Mouse (Mus musculus) forebrain, embryonic 14.5 days (tissue): ENCODE results near the gene Hsdl2. TPM values are rescaled to one million over a fixed set of nuclear protein-coding genes. Genes with fewer than 3 reads are reported as not detected.

Source experiments
- ATAC-seq: fragments of 200-750 bp; cut with Nextera tagmentation; 2 replicates; pipeline ENCODE4 v1.8.0; 2017; ENCODE audit warnings: mild to moderate bottlenecking, moderate library complexity
- DNase-seq: peaks from one replicate; pipeline ENCODE4 v3.0.0-alpha.2; 2015; ENCODE audit warnings: low spot score
- H3K27ac ChIP-seq: fragments of 300-500 bp; sonication (generic); 2 replicates; pipeline ENCODE4 v1.5.1; 2014; ENCODE audit warnings: low read depth, mild to moderate bottlenecking, control low read depth, low read length, moderate library complexity
- H3K27me3 ChIP-seq: fragments of 300-500 bp; sonication (generic); replicated peaks from 2 replicates; pipeline ENCODE4 v1.6.1; 2014; ENCODE audit warnings: low read length, control low read depth, mixed read lengths; ENCODE audit not compliant: control insufficient read depth, insufficient read depth
- H3K36me3 ChIP-seq: fragments of 300-500 bp; sonication (generic); 2 replicates; pipeline ENCODE4 v1.6.1; 2014; ENCODE audit warnings: low read length, control low read depth; ENCODE audit not compliant: control insufficient read depth, insufficient read depth
- H3K4me1 ChIP-seq: fragments of 300-500 bp; sonication (generic); 2 replicates; pipeline ENCODE4 v1.6.1; 2014; ENCODE audit warnings: antibody characterized with exemption, low read length, control low read depth; ENCODE audit not compliant: control insufficient read depth, insufficient read depth
- H3K4me2 ChIP-seq: fragments of 300-500 bp; sonication (generic); 2 replicates; pipeline ENCODE4 v1.6.1; 2014; ENCODE audit warnings: mild to moderate bottlenecking, control low read depth, low read length
- H3K4me3 ChIP-seq: fragments of 300-500 bp; sonication (generic); 2 replicates; pipeline ENCODE4 v1.5.1; 2014; ENCODE audit warnings: low read depth, low read length, control low read depth
- H3K9ac ChIP-seq: fragments of 300-500 bp; sonication (generic); 2 replicates; pipeline ENCODE4 v1.6.1; 2014; ENCODE audit warnings: mild to moderate bottlenecking, low read length, control low read depth, moderate library complexity
- H3K9me3 ChIP-seq: fragments of 300-500 bp; sonication (generic); replicated peaks from 2 replicates; pipeline ENCODE4 v1.6.1; 2016; ENCODE audit warnings: low read length, control low read depth, mixed read lengths; ENCODE audit not compliant: control insufficient read depth
- WGBS: fragments of 180-500 bp; shearing (Covaris S2); extraction: QIAGEN DNeasy Blood & Tissue Kit; methylation state at CpG from one replicate; pipeline ENCODE4 v1.1.7; 2014; 5-methylcytosine and 5-hydroxymethylcytosine counted together
- polyA plus RNA-seq: library from polyadenylated mRNA; unstranded; fragments of >200 nt; fragmentation: Nextera tagmentation; extraction: Ambion mirVana; gene quantifications from 2 replicates; pipeline ENCODE4 v1.2.1, GENCODE M21; 2014

Hsdl2 gene
- polyA plus RNA-seq, 1 experiment from 2014 or later: 18.6 TPM

GRCm38 (mm10) chr4:59572521-59573118, 8.7 kb upstream of the Hsdl2 start:
- Histone ChIP-seq H3K9ac (no peak overlapping the region), H3K4me1 (no peaks in the 10 kb centered on the region), H3K27ac (no peak overlapping the region), H3K36me3 (no peaks in the 10 kb centered on the region), H3K4me3 (no peak overlapping the region), H3K4me2 (no peak overlapping the region), H3K27me3 (no peaks in the 10 kb centered on the region), H3K9me3 (no peaks in the 10 kb centered on the region)
- 82% methylated on average over 11 of the region's 11 CpGs for WGBS
- ATAC-seq: no peak
- DNase-seq: no peak

GRCm38 (mm10) chr4:59575184-59575958, 6.0 kb upstream of the Hsdl2 start:
- no peak overlapping the region for H3K4me3 ChIP-seq
- WGBS: 87% methylated on average over 11 of the region's 11 CpGs
- H3K27me3 ChIP-seq: no peaks in the 10 kb centered on the region
- no peak for ATAC-seq
- no peak for DNase-seq
- no peak overlapping the region for H3K4me2 ChIP-seq
- H3K4me1 ChIP-seq: peaks cover 2% of the 10 kb centered on the region; the same call in 1 of the 2 replicates
- H3K36me3 ChIP-seq: no peaks in the 10 kb centered on the region
- no peak overlapping the region for H3K27ac ChIP-seq
- no peaks in the 10 kb centered on the region for H3K9me3 ChIP-seq
- no peak overlapping the region for H3K9ac ChIP-seq

GRCm38 (mm10) chr4:59580495-59581281, 675 bp upstream of the Hsdl2 start:
- Histone ChIP-seq H3K9me3 (no peaks in the 10 kb centered on the region), H3K27ac (peak overlapping the region; percentile 86), H3K27me3 (no peaks in the 10 kb centered on the region), H3K9ac (peak overlapping the region; percentile 72), H3K4me3 (peak overlapping the region; percentile 61), H3K4me1 (peaks cover 11% of the 10 kb centered on the region; the same call in 1 of the 2 replicates), H3K4me2 (peak overlapping the region; percentile 84), H3K36me3 (no peaks in the 10 kb centered on the region)
- under 1% methylated on average over 23 of the region's 23 CpGs for WGBS
- peak; percentile 55 for ATAC-seq
- DNase-seq: peak; percentile 77

GRCm38 (mm10) chr4:59582186-59582585, 823 bp downstream of the Hsdl2 start:
- Histone ChIP-seq H3K9ac (no peak overlapping the region; the same call in 1 of the 2 replicates), H3K36me3 (no peaks in the 10 kb centered on the region), H3K4me3 (peak overlapping the region; percentile 61), H3K27me3 (no peaks in the 10 kb centered on the region), H3K4me2 (peak overlapping the region; percentile 84), H3K4me1 (peaks cover 11% of the 10 kb centered on the region; the same call in 1 of the 2 replicates), H3K9me3 (no peaks in the 10 kb centered on the region), H3K27ac (no peak overlapping the region)
- ATAC-seq (no peak), DNase-seq (no peak)
- 26% methylated on average over 6 of the region's 6 CpGs for WGBS

- no peak overlapping the region for H3K4me2 ChIP-seq
- DNase-seq (no peak), ATAC-seq (no peak)
- WGBS: 83% methylated on average over 5 of the region's 5 CpGs
- H3K9me3 ChIP-seq: no peaks in the 10 kb centered on the region
- H3K9ac ChIP-seq: no peak overlapping the region
- peaks cover 11% of the 10 kb centered on the region; the same call in 1 of the 2 replicates for H3K4me1 ChIP-seq
- no peaks in the 10 kb centered on the region for H3K27me3 ChIP-seq
- no peaks in the 10 kb centered on the region for H3K36me3 ChIP-seq
- H3K4me3 ChIP-seq: no peak overlapping the region
- H3K27ac ChIP-seq: no peak overlapping the region
Measured at GRCm38 (mm10) chr4:59585097-59585496, 3.7 kb downstream of the Hsdl2 start.

- ATAC-seq (no peak), DNase-seq (no peak)
- no peaks in the 10 kb centered on the region for H3K4me1 ChIP-seq
- no peaks in the 10 kb centered on the region for H3K9me3 ChIP-seq
- H3K4me3 ChIP-seq: no peak overlapping the region
- no peak overlapping the region for H3K9ac ChIP-seq
- H3K4me2 ChIP-seq: no peak overlapping the region
- no peaks in the 10 kb centered on the region for H3K27me3 ChIP-seq
- no peak overlapping the region for H3K27ac ChIP-seq
- 77% methylated on average over 2 of the region's 2 CpGs for WGBS
- no peaks in the 10 kb centered on the region for H3K36me3 ChIP-seq
Measured at GRCm38 (mm10) chr4:59587215-59587871, 6.0 kb downstream of the Hsdl2 start.

- no peaks in the 10 kb centered on the region for H3K9me3 ChIP-seq
- no peak for DNase-seq
- no peak overlapping the region for H3K4me3 ChIP-seq
- no peak overlapping the region for H3K4me2 ChIP-seq
- no peaks in the 10 kb centered on the region for H3K36me3 ChIP-seq
- no peak overlapping the region for H3K27ac ChIP-seq
- no peaks in the 10 kb centered on the region for H3K4me1 ChIP-seq
- no peak for ATAC-seq
- H3K9ac ChIP-seq: no peak overlapping the region
- 95% methylated on average over 1 of the region's 1 CpGs for WGBS
- H3K27me3 ChIP-seq: no peaks in the 10 kb centered on the region
Measured at GRCm38 (mm10) chr4:59587872-59588226, 6.5 kb downstream of the Hsdl2 start.

GRCm38 (mm10) chr4:59594614-59595013, 13.3 kb downstream of the Hsdl2 start:
- DNase-seq (no peak), ATAC-seq (no peak)
- Histone ChIP-seq H3K36me3 (no peaks in the 10 kb centered on the region), H3K4me2 (no peak overlapping the region), H3K27ac (no peak overlapping the region), H3K27me3 (no peaks in the 10 kb centered on the region), H3K9ac (no peak overlapping the region), H3K4me1 (no peaks in the 10 kb centered on the region), H3K9me3 (no peaks in the 10 kb centered on the region), H3K4me3 (no peak overlapping the region)
- WGBS: 75% methylated on average over 2 of the region's 2 CpGs
